Mouse (Mus musculus) splenic B cell, adult 2 months (primary cell): ENCODE results near the gene Sh3glb2.
A peak's percentile ranks its signal among the peaks of the same experiment; 100 is the strongest.

Experiments
- DNase-seq: peaks from one replicate; pipeline ENCODE4 v3.0.0-alpha.2; 2011; ENCODE audit warnings: low read depth, low spot score
- H3K27me3 ChIP-seq: 2 replicates; pipeline ENCODE4 v1.6.1; 2012; ENCODE audit warnings: mild to moderate bottlenecking, low read length, moderate library complexity, mixed read lengths; ENCODE audit not compliant: control insufficient read depth, poor library complexity, insufficient read depth, severe bottlenecking
- H3K36me3 ChIP-seq: 2 replicates; pipeline ENCODE4 v1.6.1; 2012; ENCODE audit warnings: mild to moderate bottlenecking, low read length, moderate library complexity, mixed read lengths; ENCODE audit not compliant: control insufficient read depth, poor library complexity, insufficient read depth, severe bottlenecking

The Sh3glb2 gene

DNA sequence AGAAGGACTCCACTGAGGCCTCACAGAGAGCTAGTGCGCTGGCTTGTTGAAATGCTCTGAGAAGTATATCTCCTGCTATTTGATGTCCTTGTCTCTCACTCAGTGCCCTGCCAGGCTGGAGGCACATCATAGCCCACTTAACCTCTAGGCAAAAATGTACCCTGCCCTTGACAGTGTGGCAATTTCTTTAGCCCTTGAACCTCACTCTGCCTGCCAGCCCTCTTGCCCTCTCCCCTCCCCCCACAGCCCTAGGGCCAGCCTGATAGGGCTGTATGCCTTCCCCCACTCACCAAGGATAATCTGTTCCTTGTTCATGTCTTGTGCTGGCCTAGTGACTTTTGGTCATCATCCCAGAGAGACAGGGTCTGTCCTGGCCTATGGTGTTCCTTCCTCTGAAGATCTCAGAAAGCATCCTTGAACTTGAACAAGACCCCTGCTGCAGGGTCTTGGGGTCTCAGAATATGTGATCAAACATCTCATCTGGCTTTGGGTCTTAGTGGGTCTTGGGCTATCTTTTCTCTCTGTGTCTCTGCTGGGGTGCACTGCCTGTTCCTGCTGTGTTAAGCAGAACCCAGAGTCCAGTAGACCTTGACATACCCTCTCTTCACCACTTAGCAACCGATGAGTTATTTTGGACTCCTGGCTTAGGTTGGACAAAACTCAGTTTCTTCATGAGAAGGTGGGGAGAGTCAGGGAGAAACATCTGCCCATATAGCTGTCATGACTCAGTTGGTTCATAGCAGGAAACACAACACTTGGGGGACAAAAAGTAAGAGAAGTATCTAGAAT is 6.3 kb upstream of the Sh3glb2 start:
- Histone ChIP-seq H3K27me3 (no peaks in the 10 kb centered on the region), H3K36me3 (no peaks in the 10 kb centered on the region; the same call in 1 of the 2 replicates)
- no peak for DNase-seq

DNA sequence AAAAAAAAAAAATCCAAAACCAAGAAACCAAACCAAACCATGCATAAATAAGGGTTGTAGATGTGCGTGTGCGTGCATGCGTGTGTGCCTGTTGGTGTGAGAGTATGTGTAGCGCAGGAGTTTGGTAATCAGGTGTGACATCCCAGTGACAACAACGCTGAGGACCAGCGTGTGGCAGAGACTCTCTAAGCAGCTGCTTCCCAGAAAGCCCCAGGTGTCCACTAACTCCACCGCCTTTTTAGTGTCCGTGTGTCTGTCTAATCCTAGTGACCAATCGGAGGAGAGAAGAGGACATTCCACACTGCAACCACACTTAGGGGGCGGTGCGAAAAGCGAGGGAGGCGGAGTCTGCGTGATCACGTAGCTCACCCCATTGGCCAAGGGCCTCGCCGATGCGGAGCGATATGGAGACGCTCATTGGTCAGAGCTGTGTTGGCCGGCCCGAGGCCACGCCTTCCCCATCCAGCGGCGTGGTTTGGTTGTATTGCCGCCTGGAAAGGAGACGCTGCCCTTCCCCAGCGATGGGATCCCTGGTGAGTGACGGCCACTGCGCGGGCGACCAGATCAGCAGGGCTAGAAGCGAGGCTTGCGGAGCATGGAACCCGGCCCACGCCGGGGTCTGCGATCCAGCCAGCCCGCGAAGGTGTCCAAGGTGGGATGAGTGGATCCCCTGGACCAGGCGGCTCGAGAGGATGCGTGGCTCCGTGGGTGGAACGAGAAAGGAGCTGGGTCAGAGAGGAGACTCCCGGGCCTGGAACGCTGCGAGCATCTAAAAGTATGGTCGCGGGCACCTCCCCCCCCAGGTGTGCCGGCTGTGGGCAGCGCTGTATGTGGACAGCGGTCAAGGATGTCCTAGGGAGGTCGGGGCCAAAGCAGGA is 4.9 kb upstream of the Sh3glb2 start, which contains the start of gene Miga2:
Miga2 (plus strand) TSS at position 461 of the 878 bp plus-strand sequence.
- Histone ChIP-seq H3K36me3 (no peaks in the 10 kb centered on the region; the same call in 1 of the 2 replicates), H3K27me3 (no peaks in the 10 kb centered on the region)
- DNase-seq, result peak; percentile 98

DNA sequence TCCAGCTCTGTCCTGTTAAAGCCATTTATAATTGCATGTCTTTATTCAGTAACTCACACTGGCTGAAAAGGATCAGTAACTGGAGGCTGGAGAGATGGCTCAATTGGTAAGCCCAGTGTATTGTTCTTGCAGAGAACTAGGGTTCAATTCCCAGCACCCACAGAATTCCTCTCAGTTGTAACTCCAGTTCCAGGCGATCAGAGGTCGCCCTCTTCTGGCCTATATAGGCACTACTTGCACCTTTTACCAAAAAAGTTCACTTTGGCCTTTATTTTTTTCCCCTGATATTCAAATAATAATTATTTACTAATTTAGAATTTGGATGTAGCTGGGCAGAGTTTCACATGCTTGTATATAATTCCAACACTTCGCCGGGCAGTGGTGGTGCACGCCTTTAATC is 3.7 kb upstream of the Sh3glb2 start:
- Histone ChIP-seq H3K36me3 (no peaks in the 10 kb centered on the region), H3K27me3 (no peaks in the 10 kb centered on the region)
- DNase-seq, result peak; percentile 23

DNA sequence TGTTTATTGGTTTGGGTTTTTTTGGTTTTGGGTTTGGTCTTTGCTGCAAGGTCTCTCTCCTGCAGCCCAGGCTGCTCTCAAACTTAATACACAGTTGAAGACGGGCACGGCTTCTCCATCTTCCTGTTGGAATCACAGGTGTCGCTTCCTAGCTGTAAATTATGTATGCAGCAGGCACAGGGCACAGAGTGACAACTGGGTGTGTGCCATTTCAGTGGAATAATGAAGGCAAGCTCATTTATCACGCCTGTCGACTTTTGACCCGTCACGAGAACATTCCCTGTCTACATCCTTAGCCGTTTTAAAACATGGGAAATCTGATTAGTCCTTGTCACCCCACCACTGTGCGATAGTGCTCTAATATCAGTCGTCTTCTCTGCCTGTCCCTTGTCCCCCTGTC is 1.5 kb upstream of the Sh3glb2 start:
- Histone ChIP-seq H3K36me3 (no peaks in the 10 kb centered on the region), H3K27me3 (no peaks in the 10 kb centered on the region)
- no peak for DNase-seq

DNA sequence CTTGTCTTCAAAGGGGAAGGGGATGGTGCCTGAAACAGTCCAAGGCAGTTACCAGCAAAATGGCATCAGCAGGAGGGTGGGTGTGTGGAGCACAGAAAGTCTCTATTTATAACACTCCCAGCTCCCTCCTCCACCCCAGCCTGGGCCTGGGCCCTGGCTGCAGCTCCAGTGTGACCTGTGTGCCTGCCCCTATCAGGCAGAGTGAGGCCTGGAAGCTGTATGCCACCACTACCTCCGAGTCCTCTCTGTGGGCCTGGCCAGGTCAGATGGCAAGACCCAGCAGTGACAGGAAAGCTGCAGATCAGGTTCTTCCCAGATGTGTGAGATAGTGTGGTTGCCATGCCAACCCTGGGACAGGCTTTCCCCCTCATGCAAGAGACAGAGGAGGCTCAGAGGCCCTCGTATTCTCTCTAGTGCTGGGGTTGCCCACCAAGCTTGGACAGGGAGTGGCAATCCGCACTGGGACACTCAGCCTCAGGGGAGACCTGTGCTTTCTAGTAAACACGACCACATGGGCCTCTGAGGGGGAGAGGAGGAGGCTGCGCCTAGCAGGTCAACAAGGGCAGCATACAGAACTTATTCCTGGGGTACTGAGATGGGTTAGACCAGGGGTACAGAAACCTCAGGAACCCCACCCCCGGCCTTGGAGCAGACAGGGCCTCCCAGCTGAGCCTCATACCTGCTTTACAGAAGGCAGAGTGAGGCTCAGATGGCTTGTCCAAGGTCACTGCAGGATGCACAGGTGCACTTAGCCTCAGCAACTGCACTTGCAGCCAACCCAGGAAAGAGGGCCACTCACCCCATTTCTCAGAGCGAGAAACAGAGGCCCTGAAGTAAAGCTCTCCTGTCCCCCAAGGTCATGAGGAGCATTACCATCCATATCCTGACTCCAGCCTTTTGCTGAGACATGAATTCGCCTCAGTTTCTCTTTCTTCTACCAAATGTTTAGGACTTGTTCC is 1.3 kb downstream of the Sh3glb2 start:
- no peak for DNase-seq
- no peaks in the 10 kb centered on the region; the same call in 1 of the 2 replicates for H3K36me3 ChIP-seq
- no peaks in the 10 kb centered on the region for H3K27me3 ChIP-seq

DNA sequence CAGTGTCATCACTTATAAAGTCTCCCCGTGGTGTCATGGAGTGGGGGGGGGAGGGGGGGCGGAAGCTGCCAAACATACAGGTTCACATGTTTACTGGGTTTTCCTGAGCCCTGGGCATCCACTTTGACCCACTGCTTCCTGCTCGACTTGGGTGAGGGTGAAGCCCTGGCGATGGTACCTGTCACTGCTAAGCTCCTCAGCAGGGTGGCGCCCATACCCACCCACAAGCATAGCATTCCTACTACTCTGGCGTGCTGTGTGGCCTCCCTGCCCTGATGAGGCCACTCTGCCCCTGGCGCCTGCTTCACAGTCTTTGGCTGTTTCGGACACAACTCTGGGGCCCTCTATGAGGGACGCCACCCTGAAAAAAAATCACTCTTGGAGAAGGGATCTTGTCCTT is 2.2 kb downstream of the Sh3glb2 start:
- Histone ChIP-seq H3K27me3 (no peaks in the 10 kb centered on the region), H3K36me3 (no peaks in the 10 kb centered on the region; the same call in none of the 2 replicates)
- DNase-seq, result no peak

DNA sequence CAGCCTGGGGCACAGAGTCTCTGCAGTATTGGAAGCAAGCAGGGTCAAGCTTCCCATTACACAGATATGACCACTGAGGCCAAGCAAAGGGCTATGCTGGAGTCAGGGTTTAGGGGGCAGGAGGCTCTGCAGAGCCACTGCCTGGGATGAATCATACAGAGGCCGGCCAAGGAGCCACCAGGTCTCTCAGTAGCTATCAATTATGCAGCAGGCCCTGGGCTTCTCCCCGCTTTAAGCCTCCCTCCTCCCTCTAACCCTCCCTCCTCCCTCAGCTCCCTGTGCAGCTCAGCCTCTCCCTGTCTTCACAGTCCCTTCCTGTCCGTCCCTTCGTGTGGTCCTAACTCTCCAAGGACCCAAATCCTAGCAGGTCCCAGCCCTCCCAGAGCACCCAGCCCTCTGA is 2.9 kb downstream of the Sh3glb2 start:
- Histone ChIP-seq H3K36me3 (no peaks in the 10 kb centered on the region; the same call in none of the 2 replicates), H3K27me3 (no peaks in the 10 kb centered on the region)
- DNase-seq, result no peak

DNA sequence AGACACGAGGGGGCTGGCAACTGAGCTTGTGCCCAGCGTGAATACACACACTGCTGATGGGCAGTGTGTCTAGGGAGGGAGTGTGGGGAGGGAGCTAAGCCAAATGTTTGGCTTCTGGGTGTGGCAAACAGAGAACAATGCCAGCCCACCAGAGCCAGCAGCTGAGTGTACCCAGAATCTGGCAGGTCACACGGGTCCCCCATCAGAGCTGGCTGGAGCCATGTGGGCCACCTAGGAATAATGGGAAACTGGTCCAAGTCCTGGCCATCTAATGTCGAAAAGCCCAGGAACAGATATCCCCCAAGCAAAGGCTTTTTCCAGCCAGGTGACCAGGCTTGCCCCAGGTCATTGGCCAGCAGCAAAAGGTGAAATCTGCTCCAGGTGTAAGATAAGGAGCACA is 3.3 kb downstream of the Sh3glb2 start:
- no peak for DNase-seq

DNA sequence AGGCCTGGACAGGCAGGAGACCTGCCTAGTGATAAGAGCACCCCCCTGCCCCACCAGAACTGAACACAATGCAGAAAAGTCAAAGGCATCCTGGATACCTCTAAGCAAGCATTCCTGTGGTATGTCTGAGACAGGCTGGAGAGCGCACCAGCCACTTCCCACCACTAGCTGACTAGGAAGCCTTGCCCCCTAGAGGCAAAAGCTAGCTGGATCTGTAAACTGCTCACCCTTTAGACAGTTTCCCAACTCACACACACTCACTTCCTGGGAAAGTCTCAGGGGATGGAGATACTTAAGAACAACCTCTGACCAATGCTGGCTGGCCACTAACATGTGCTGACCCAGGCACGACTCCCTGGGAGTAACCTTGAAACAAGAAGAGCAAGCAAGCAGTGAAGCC is 8.0 kb downstream of the Sh3glb2 start:
- Histone ChIP-seq H3K36me3 (no peaks in the 10 kb centered on the region; the same call in none of the 2 replicates), H3K27me3 (no peaks in the 10 kb centered on the region)
- no peak for DNase-seq

More for the DNA sequence above, 3.3 kb downstream of the Sh3glb2 start:
- no peaks in the 10 kb centered on the region for H3K27me3 ChIP-seq
- no peaks in the 10 kb centered on the region; the same call in none of the 2 replicates for H3K36me3 ChIP-seq

DNA sequence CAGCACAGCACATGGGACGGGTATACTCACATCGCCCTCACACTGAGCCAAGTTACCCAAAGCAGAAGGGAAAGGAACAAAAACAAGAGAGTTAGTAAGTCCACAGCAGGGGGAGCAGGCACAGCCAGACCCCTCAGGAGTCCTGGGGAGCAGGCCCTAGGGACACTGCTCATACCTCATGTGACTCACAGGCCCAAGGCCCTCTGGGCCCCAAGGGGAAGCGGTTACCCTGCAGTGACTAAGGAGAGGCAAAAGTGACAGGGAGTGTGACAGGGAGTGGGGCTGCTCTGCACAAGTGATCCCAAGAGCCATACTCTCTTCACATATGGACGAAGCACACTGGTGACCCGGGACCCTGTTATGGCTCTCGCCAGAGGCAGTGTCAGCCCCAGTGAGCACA is 9.9 kb downstream of the Sh3glb2 start:
- Histone ChIP-seq H3K27me3 (no peaks in the 10 kb centered on the region), H3K36me3 (peaks cover 3% of the 10 kb centered on the region)
- DNase-seq, result no peak

DNA sequence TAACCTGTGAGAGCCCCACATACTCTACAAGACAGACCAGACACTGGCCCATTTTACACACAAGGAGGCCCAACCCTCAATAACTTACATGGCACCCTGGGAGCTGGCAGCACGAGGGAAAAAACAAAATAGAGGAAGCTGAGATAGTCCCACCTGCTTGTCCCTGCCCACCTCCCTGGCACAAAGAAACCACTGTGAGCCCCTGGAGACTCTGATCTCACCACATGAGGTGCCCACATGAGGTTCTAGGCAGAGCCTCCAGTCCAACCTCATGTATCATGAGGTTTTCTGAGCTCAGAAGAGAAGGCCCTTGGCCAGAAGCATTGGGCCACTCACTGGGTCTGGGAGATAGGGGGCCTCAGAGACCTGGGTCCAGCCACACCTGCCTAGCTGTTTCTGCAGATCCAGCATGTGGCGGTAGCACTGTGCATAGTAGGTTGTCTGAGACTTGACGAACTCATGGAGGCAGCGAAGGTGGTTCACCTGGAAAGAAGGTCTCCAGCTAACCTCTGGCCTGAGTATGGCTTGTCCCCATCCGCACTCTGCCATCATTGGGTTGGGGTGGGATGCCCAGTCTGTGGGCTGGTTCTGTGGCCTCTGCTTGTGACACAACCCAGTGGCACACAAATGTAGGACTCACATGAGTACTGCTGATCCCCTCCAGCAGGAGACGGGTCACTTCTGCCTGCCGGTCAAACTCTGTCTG is 13.0 kb downstream of the Sh3glb2 start:
- peak; percentile 25 for DNase-seq

DNA sequence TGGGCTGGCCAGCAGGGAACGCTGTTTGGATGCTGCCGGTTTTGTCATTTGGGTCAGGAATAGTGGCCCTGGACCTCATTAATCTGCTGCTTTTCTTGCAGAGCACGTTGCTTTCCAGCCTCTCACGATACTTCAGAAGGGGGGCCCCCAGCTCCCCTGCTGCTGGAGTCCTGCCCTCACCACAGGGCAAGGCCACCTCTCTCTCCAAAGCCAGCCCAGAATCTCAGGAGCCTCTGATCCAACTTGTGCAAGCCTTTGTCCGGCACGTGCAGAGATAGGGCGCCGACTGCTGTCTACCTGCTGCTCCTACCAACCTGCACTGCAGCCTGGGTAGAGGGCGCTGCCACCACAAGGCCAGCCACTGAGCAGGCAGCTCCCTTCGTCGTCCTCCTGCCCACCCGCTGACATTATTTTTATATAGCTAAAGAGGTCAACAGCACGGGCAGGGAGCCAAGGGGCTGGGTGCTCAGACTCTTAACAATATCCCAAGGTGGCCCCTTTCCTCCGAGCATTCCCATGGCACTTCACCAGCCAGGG is 15.5 kb downstream of the Sh3glb2 start:
- Histone ChIP-seq H3K27me3 (no peaks in the 10 kb centered on the region), H3K36me3 (peaks cover 12% of the 10 kb centered on the region)
- no peak for DNase-seq

More for the DNA sequence above, 13.0 kb downstream of the Sh3glb2 start:
- H3K36me3 ChIP-seq, result peaks cover 7% of the 10 kb centered on the region
- H3K27me3 ChIP-seq, result no peaks in the 10 kb centered on the region

DNA sequence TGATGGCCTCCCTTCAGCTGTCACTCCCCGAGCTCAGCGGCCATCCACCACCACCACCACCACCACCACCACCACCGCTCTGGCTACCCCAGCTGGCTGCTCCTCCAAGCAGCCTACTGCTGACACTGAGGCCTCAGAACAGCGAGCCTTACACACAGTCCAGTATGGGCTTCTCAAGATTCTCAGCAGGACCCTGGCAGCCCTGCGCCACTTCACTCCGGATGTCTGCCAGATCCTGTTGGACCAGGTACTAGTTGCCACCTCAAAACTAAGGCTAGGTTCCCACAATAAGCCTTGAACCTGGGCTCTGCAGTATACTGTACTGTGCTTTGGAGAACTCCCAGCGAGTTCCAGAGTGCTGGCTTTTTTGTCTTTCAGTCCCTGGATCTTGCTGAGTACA is 16.6 kb downstream of the Sh3glb2 start:
- no peak for DNase-seq
- Histone ChIP-seq H3K27me3 (no peaks in the 10 kb centered on the region), H3K36me3 (peaks cover 12% of the 10 kb centered on the region)
